In the genomic region with DNA sequence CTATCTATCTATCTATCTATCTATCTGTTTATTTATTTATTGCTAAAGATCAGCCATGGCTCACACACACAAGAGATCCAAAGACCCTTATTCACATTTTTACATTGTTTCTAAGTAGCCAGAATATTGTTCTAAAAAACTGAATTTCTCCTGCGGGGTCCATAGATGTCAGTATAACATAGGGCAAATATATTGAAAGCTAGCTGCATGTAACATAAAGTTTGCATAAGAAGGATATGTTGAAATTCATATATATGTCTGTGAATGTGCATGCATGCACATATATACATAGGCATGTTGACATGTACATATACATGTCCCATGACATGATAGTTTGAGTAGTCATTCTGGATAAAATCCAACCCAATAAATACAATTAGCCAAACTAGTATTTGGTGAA, we compare ENCODE assay signal across 24 mouse cellular contexts. TPM values are rescaled to one million over a fixed set of nuclear protein-coding genes. Genes with fewer than 3 reads are reported as not detected.
A peak's percentile ranks its signal among the peaks of the same experiment; 100 is the strongest.
DNase-seq lines count a peak whose midpoint lies in the region; ATAC-seq and TF ChIP-seq lines count a peak whose summit lies in the region.
"Had no signal": no experiment of that assay in that cellular context is flagged by ENCODE, and none has a peak within 500 bp of the region (broad histone marks: within the 10 kb centered on the region; RNA-seq: fewer than 3 reads in every experiment).

No protein-coding gene starts in this region.

- no peak overlapping the region for H3K27ac ChIP-seq in forebrain, embryonic 14.5 days (ENCODE audit: low read depth, low read length)
- no peak overlapping the region for H3K27ac ChIP-seq in forebrain, embryonic 15.5 days (replicated peaks)
- H3K27ac ChIP-seq in heart, postnatal 0 days (ENCODE audit: low read depth) = no peak overlapping the region
- H3K27ac ChIP-seq in heart, embryonic 11.5 days (ENCODE audit: low read depth, low read length) = no peak overlapping the region
- no peak overlapping the region for H3K27ac ChIP-seq in left cerebral cortex, adult 2 months
- no peak overlapping the region for H3K27ac ChIP-seq in MEL (ENCODE audit: control insufficient read depth, low read depth, low read length)
- H3K27ac ChIP-seq: hindbrain, embryonic 13.5 days; kidney, embryonic 15.5 days; limb, embryonic 12.5 days; liver, embryonic 15.5 days; midbrain, embryonic 12.5 days; neural tube, embryonic 13.5 days had no signal

- no peak overlapping the region for H3K9ac ChIP-seq in forebrain, embryonic 14.5 days (ENCODE audit: low read length)
- H3K9ac ChIP-seq in forebrain, embryonic 15.5 days (replicated peaks) = no peak overlapping the region
- no peak overlapping the region for H3K9ac ChIP-seq in heart, postnatal 0 days (replicated peaks; ENCODE audit: low read depth, low read length)
- no peak overlapping the region for H3K9ac ChIP-seq in heart, embryonic 11.5 days (ENCODE audit: low read depth, low read length)
- H3K9ac ChIP-seq in MEL (ENCODE audit: control insufficient read depth, low read depth, low read length, poor library complexity, severe bottlenecking) = no peak overlapping the region
- H3K9ac ChIP-seq: hindbrain, embryonic 13.5 days; kidney, embryonic 15.5 days; limb, embryonic 12.5 days; liver, embryonic 15.5 days; lung, embryonic 14.5 days; midbrain, embryonic 12.5 days; neural tube, embryonic 13.5 days had no signal

- no peak for ATAC-seq in forebrain, embryonic 14.5 days
- ATAC-seq in forebrain, embryonic 15.5 days (replicated peaks) = no peak
- ATAC-seq in heart, postnatal 0 days (ENCODE audit: insufficient read depth, low read depth) = no peak
- ATAC-seq in heart, embryonic 11.5 days (replicated peaks; ENCODE audit: insufficient number of reproducible peaks, low FRiP score, low TSS enrichment) = no peak

- no peaks in the 10 kb centered on the region for H3K79me2 ChIP-seq in MEL (ENCODE audit: control insufficient read depth, insufficient read depth, low read length, poor library complexity)

- no peaks in the 10 kb centered on the region for H3K9me3 ChIP-seq in forebrain, embryonic 14.5 days (replicated peaks; ENCODE audit: control insufficient read depth, low read length)
- no peaks in the 10 kb centered on the region for H3K9me3 ChIP-seq in forebrain, embryonic 15.5 days
- no peaks in the 10 kb centered on the region for H3K9me3 ChIP-seq in heart, postnatal 0 days (replicated peaks; ENCODE audit: control insufficient read depth, low read length)
- no peaks in the 10 kb centered on the region for H3K9me3 ChIP-seq in heart, embryonic 11.5 days (replicated peaks; ENCODE audit: control insufficient read depth, low read length)
- no peaks in the 10 kb centered on the region for H3K9me3 ChIP-seq in MEL (replicated peaks; ENCODE audit: insufficient read depth, low read length)
- H3K9me3 ChIP-seq: hindbrain, embryonic 13.5 days; kidney, embryonic 15.5 days; limb, embryonic 12.5 days; liver, embryonic 15.5 days; midbrain, embryonic 12.5 days; neural tube, embryonic 13.5 days had no signal

- DNase-seq in forebrain, embryonic 14.5 days (ENCODE audit: low spot score) = peak; percentile 7
- no peak for DNase-seq in heart, postnatal 0 days (ENCODE audit: low spot score)
- no peak for DNase-seq in left cerebral cortex, adult 2 months (ENCODE audit: extremely low spot score in 1 of 2, low spot score in 2 of 2)
- DNase-seq in left cerebral cortex, postnatal 4 days = no peak
- DNase-seq in MEL (ENCODE audit: low read depth, low spot score) = peak; percentile 15
- DNase-seq in frontal cortex, adult 2 months (ENCODE audit: extremely low spot score in 1 of 2, low spot score in 1 of 2) = no peak
- DNase-seq: adrenal gland, postnatal 10 days; cerebellum, adult 11 months; cerebellum, adult 9-10 months; cerebellum, postnatal 36 days; kidney, adult 18-20 months; kidney, postnatal 4 days; lung, embryonic 14.5 days; thymus, postnatal 4 days had no signal

- no peak overlapping the region for H3K4me2 ChIP-seq in forebrain, embryonic 14.5 days (ENCODE audit: low read length)
- no peak overlapping the region for H3K4me2 ChIP-seq in forebrain, embryonic 15.5 days (replicated peaks)
- no peak overlapping the region for H3K4me2 ChIP-seq in heart, postnatal 0 days (ENCODE audit: low read depth, low read length)
- no peak overlapping the region for H3K4me2 ChIP-seq in heart, embryonic 11.5 days
- H3K4me2 ChIP-seq: hindbrain, embryonic 13.5 days; kidney, embryonic 15.5 days; limb, embryonic 12.5 days; liver, embryonic 15.5 days; lung, embryonic 14.5 days; midbrain, embryonic 12.5 days; neural tube, embryonic 13.5 days had no signal

- 93% methylated on average over 1 of the region's 1 CpGs for WGBS in forebrain, embryonic 14.5 days
- WGBS in forebrain, embryonic 15.5 days = 87% methylated on average over 1 of the region's 1 CpGs
- 81% methylated on average over 1 of the region's 1 CpGs for WGBS in heart, postnatal 0 days
- 92% methylated on average over 1 of the region's 1 CpGs for WGBS in heart, embryonic 11.5 days (ENCODE audit: insufficient replicate concordance)

- peaks cover 2% of the 10 kb centered on the region; the same call in 1 of the 2 replicates for H3K4me1 ChIP-seq in forebrain, embryonic 14.5 days (ENCODE audit: control insufficient read depth, insufficient read depth, low read length)
- H3K4me1 ChIP-seq in forebrain, embryonic 15.5 days = 0 out of 2 replicates have a peak, but pooled peaks cover 3% of the 10 kb centered on the region
- H3K4me1 ChIP-seq in heart, postnatal 0 days (ENCODE audit: control insufficient read depth, insufficient read depth) = no peaks in the 10 kb centered on the region
- no peaks in the 10 kb centered on the region for H3K4me1 ChIP-seq in heart, embryonic 11.5 days (ENCODE audit: control insufficient read depth, insufficient read depth, low read length)
- no peaks in the 10 kb centered on the region for H3K4me1 ChIP-seq in MEL (ENCODE audit: control insufficient read depth in 1 of 2, insufficient read depth in 2 of 2, low read length in 2 of 2)
- H3K4me1 ChIP-seq: kidney, embryonic 15.5 days; limb, embryonic 12.5 days; liver, embryonic 15.5 days; midbrain, embryonic 12.5 days; neural tube, embryonic 13.5 days had no signal

- intact Hi-C loops in left cerebral cortex, adult 2 months (cut with DNase I) = loop anchor here (5.0 kb wide), 1 partner anchor 132 kb away; no protein-coding TSS in a partner anchor
- intact Hi-C loops in left cerebral cortex, postnatal 4 days (cut with DNase I) = no loop called here

- H3K36me3 ChIP-seq in forebrain, embryonic 14.5 days (ENCODE audit: control insufficient read depth, insufficient read depth, low read length) = no peaks in the 10 kb centered on the region
- H3K36me3 ChIP-seq in forebrain, embryonic 15.5 days = no peaks in the 10 kb centered on the region
- H3K36me3 ChIP-seq in heart, postnatal 0 days (replicated peaks; ENCODE audit: control insufficient read depth, insufficient read depth, low read length) = no peaks in the 10 kb centered on the region
- no peaks in the 10 kb centered on the region for H3K36me3 ChIP-seq in heart, embryonic 11.5 days (ENCODE audit: control insufficient read depth, insufficient read depth, low read length)
- H3K36me3 ChIP-seq in MEL (ENCODE audit: control insufficient read depth in 1 of 2, insufficient read depth in 2 of 2, low read length in 2 of 2) = no peaks in the 10 kb centered on the region
- H3K36me3 ChIP-seq: hindbrain, embryonic 13.5 days; kidney, embryonic 15.5 days; limb, embryonic 12.5 days; liver, embryonic 15.5 days; midbrain, embryonic 12.5 days; neural tube, embryonic 13.5 days had no signal

- H3K27me3 ChIP-seq in forebrain, embryonic 14.5 days (replicated peaks; ENCODE audit: control insufficient read depth, insufficient read depth, low read length) = no peaks in the 10 kb centered on the region
- H3K27me3 ChIP-seq in forebrain, embryonic 15.5 days = no peaks in the 10 kb centered on the region
- no peaks in the 10 kb centered on the region for H3K27me3 ChIP-seq in heart, postnatal 0 days (ENCODE audit: control insufficient read depth, insufficient read depth, low read length)
- H3K27me3 ChIP-seq in heart, embryonic 11.5 days (ENCODE audit: control insufficient read depth, insufficient read depth, low read length) = no peaks in the 10 kb centered on the region
- no peaks in the 10 kb centered on the region for H3K27me3 ChIP-seq in MEL (ENCODE audit: control insufficient read depth in 1 of 2, insufficient read depth in 2 of 2, low read length in 2 of 2)
- H3K27me3 ChIP-seq: CH12.LX; hindbrain, embryonic 13.5 days; liver, embryonic 15.5 days; neural tube, embryonic 13.5 days had no signal

- TF ChIP-seq RAD21 in MEL (IDR thresholded peaks at IDR 0.05; ENCODE audit: low read depth, low read length) = peak; percentile 64

- H3K4me3 ChIP-seq in forebrain, embryonic 14.5 days (ENCODE audit: low read depth, low read length) = no peak overlapping the region
- no peak overlapping the region for H3K4me3 ChIP-seq in forebrain, embryonic 15.5 days
- no peak overlapping the region for H3K4me3 ChIP-seq in heart, postnatal 0 days (ENCODE audit: low read depth, low read length)
- no peak overlapping the region for H3K4me3 ChIP-seq in heart, embryonic 11.5 days (ENCODE audit: low read depth, low read length)
- H3K4me3 ChIP-seq in left cerebral cortex, adult 2 months = no peak overlapping the region
- no peak overlapping the region for H3K4me3 ChIP-seq in MEL (ENCODE audit: control insufficient read depth in 1 of 2, insufficient read depth in 1 of 2, low read depth in 2 of 2, low read length in 2 of 2)
- H3K4me3 ChIP-seq: hindbrain, embryonic 13.5 days; kidney, embryonic 15.5 days; limb, embryonic 12.5 days; liver, embryonic 15.5 days; midbrain, embryonic 12.5 days; myocyte; neural tube, embryonic 13.5 days had no signal

- TF ChIP-seq CTCF in heart, postnatal 0 days (IDR thresholded peaks at IDR 0.05; ENCODE audit: low read depth) = 0 out of 2 replicates have a peak, but pooled peaks have one; percentile 8
- peak; percentile 40 for TF ChIP-seq CTCF in left cerebral cortex, adult 2 months (IDR thresholded peaks at IDR 0.05)
- peak in 1 of 3 experiments; percentile 47; a peak in 2 of 6 replicates for TF ChIP-seq CTCF in MEL (IDR thresholded peaks at IDR 0.05 in 2 of 3, conservative IDR thresholded peaks at IDR 0.05 in 1 of 3; ENCODE audit: control insufficient read depth in 1 of 3, insufficient read depth in 1 of 3, low read depth in 2 of 3, low read length in 3 of 3, poor library complexity in 1 of 3, severe bottlenecking in 1 of 3)

- no peak for TF ChIP-seq EP300 in heart, postnatal 0 days (IDR thresholded peaks at IDR 0.05; ENCODE audit: low read depth)
- no peak for TF ChIP-seq EP300 in MEL (IDR thresholded peaks at IDR 0.05; ENCODE audit: low read depth in 1 of 2, low read length in 2 of 2)

- no peak for TF ChIP-seq POLR2A in MEL (IDR thresholded peaks at IDR 0.05; ENCODE audit: control insufficient read depth in 1 of 2, insufficient read depth in 1 of 2, low read depth in 1 of 2, low read length in 2 of 2, poor library complexity in 1 of 2)

RNA-seq across cellular contexts. Expression of a gene that starts 35.3 kb away (rescaled TPM):
- 6.9 and 7.9 TPM in 2 replicates for polyA plus RNA-seq in forebrain, embryonic 14.5 days (2014; fragmentation: Nextera tagmentation; extraction: Ambion mirVana)
- polyA plus RNA-seq in forebrain, embryonic 15.5 days (2015; fragmentation: Nextera tagmentation; extraction: Ambion mirVana) = 8.4 and 10.3 TPM in 2 replicates
- total RNA-seq in heart, postnatal 0 days (2014; rRNA removed; ENCODE audit: low replicate concordance) = 6.3 and 12.0 TPM in 2 replicates
- polyA plus RNA-seq in heart, postnatal 0 days (2015; fragmentation: Nextera tagmentation; extraction: Ambion mirVana) = 2.0 TPM in 2 replicates
- polyA plus RNA-seq in heart, embryonic 11.5 days (2014; fragmentation: Nextera tagmentation; extraction: Ambion mirVana) = 14.1 and 14.3 TPM in 2 replicates
- 10 to 100 TPM; 24.6 to 25.7 TPM for total RNA-seq in left cerebral cortex, adult 2 months (2021)
- total RNA-seq in left cerebral cortex, postnatal 4 days (2021) = 10 to 100 TPM; 19.2 to 19.9 TPM
- not detected in 2 replicates for total RNA-seq in MEL (2012; rRNA removed)
- not detected for polyA plus RNA-seq in MEL (2012; ENCODE audit: insufficient read depth in 1 of 2, insufficient read length in 2 of 2, low read depth in 1 of 2, low replicate concordance in 2 of 2, missing spikeins in 1 of 2)
- polyA plus RNA-seq in frontal cortex, adult 2 months (2012; rRNA removed) = 13.6 and 13.9 TPM in 2 replicates
- total RNA-seq: CH12.LX had no signal

Comparison
In these comparisons a context has a peak if more than half of its experiments do, and no peak if none do; other contexts are left out.
1. DNase-seq: peak in forebrain, embryonic 14.5 days (single experiment) and MEL (single experiment); none in heart, postnatal 0 days (single experiment), left cerebral cortex, adult 2 months (0 of 2), left cerebral cortex, postnatal 4 days (single experiment) and frontal cortex, adult 2 months (0 of 2).